Mouse (Mus musculus) ES-E14 (cell line): Measurements from ENCODE around the gene Marc2. TPM values are rescaled to one million over a fixed set of nuclear protein-coding genes. Genes with fewer than 3 reads are reported as not detected.
A peak's percentile ranks its signal among the peaks of the same experiment; 100 is the strongest.

ENCODE experiments used
- DNase-seq: peaks from one replicate; pipeline ENCODE4 v3.0.0-alpha.2; 2013; ENCODE audit warnings: low read depth, low spot score
- H3K27ac ChIP-seq: 2 replicates; pipeline ENCODE4 v1.5.1; 2012; ENCODE audit warnings: low read depth, mild to moderate bottlenecking, low read length, moderate library complexity, mixed read lengths; ENCODE audit not compliant: poor library complexity, insufficient read depth, severe bottlenecking
- H3K36me3 ChIP-seq: 2 replicates; pipeline ENCODE4 v1.6.1; 2012; ENCODE audit warnings: mild to moderate bottlenecking, low read length, moderate library complexity, mixed read lengths; ENCODE audit not compliant: control insufficient read depth, poor library complexity, insufficient read depth, severe bottlenecking
- H3K4me1 ChIP-seq, 2 experiments: fragments of 150-350 bp in 1 of 2; sonication (generic) in 1 of 2; 2 replicates each; pipeline ENCODE4 v1.6.1; 2012; ENCODE audit warnings: low read length in 2 of 2, mild to moderate bottlenecking in 1 of 2, mixed read lengths in 1 of 2; ENCODE audit not compliant: control insufficient read depth in 2 of 2, insufficient read depth in 2 of 2, poor library complexity in 1 of 2
- H3K4me3 ChIP-seq, 2 experiments: fragments of 150-350 bp in 1 of 2; sonication (generic) in 1 of 2; 2 replicates each; pipeline ENCODE4 v1.5.1; 2012; ENCODE audit warnings: low read length in 2 of 2, low read depth in 1 of 2, mild to moderate bottlenecking in 1 of 2, mixed read lengths in 1 of 2; ENCODE audit not compliant: insufficient read depth in 1 of 2, poor library complexity in 1 of 2, severe bottlenecking in 1 of 2
- H3K9ac ChIP-seq: 2 replicates; pipeline ENCODE4 v1.6.1; 2012; ENCODE audit warnings: low read depth, mild to moderate bottlenecking, low read length, mixed read lengths; ENCODE audit not compliant: poor library complexity, insufficient read depth, severe bottlenecking
- H3K9me3 ChIP-seq: fragments of 150-350 bp; sonication (generic); 2 replicates; pipeline ENCODE4 v1.6.1; 2012; ENCODE audit warnings: low read depth, mild to moderate bottlenecking, low read length; ENCODE audit not compliant: control insufficient read depth, insufficient read depth
- CHD2 ChIP-seq: IDR thresholded peaks from 2 replicates; pipeline ENCODE4 v1.6.1; 2014; ENCODE audit warnings: mild to moderate bottlenecking, low read depth, low read length, inconsistent platforms
- HCFC1 ChIP-seq: IDR thresholded peaks from 2 replicates; pipeline ENCODE4 v1.6.1; 2012; ENCODE audit warnings: low read length, inconsistent platforms, borderline replicate concordance; ENCODE audit not compliant: insufficient read depth
- MAFK ChIP-seq: IDR thresholded peaks from 2 replicates; pipeline ENCODE4 v1.6.1; 2014; ENCODE audit warnings: mild to moderate bottlenecking, low read depth, low read length, inconsistent platforms; ENCODE audit not compliant: insufficient read depth
- ZC3H11A ChIP-seq: IDR thresholded peaks from 2 replicates; pipeline ENCODE4 v1.6.1; 2012; ENCODE audit warnings: low read depth, mild to moderate bottlenecking, inconsistent platforms, low read length, borderline replicate concordance
- ZNF384 ChIP-seq: IDR thresholded peaks from 2 replicates; pipeline ENCODE4 v1.6.1; 2012; ENCODE audit warnings: low read depth, low read length, inconsistent platforms
- in situ Hi-C, 2 experiments: fragments of 600-800 bp; cut with MboI; formaldehyde crosslinking; loops; one replicate each; pipeline ENCODE4 v1.15.1; 2025; ENCODE audit warnings: low sequenced_read_pairs in 2 of 2, inconsistent platforms in 1 of 2; ENCODE audit not compliant: unreplicated experiment in 2 of 2
- total RNA-seq: library from RNA; depleted of rRNA; stranded (reverse); fragments of 300-350 nt; gene quantifications from 2 replicates; pipeline ENCODE4 v1.2.3, GENCODE M21; 2012

The Marc2 gene
- total RNA-seq, 1 experiment, result 58.1 TPM

- no peak overlapping the region for H3K9ac ChIP-seq
- H3K4me1 ChIP-seq, result peaks cover 2 to 3% of the 10 kb centered on the region in 2 experiments; a peak in 1 of 4 replicates
- H3K36me3 ChIP-seq, result no peaks in the 10 kb centered on the region
- no peak for DNase-seq
- no peaks in the 10 kb centered on the region for H3K9me3 ChIP-seq
- no peak overlapping the region for H3K27ac ChIP-seq
- in situ Hi-C loops, result no loop called here
- TF ChIP-seq HCFC1, result no peak
- TF ChIP-seq MAFK, result no peak
- no peak for TF ChIP-seq ZNF384
- no peak overlapping the region for H3K4me3 ChIP-seq
Measured at GRCm38 (mm10) chr1:184807123-184807522, 39.1 kb downstream of the Marc2 start.

GRCm38 (mm10) chr1:184805749-184806148 lies 40.5 kb downstream of the Marc2 start:
- H3K36me3 ChIP-seq, result no peaks in the 10 kb centered on the region
- TF ChIP-seq HCFC1 (no peak), MAFK (no peak), ZNF384 (no peak), ZC3H11A (no peak), CHD2 (no peak)
- H3K27ac ChIP-seq, result no peak overlapping the region
- H3K4me1 ChIP-seq, result peaks cover 0 to 3% of the 10 kb centered on the region in 2 experiments; a peak in 1 of 4 replicates
- no peak overlapping the region for H3K9ac ChIP-seq
- in situ Hi-C loops, result no loop called here
- H3K9me3 ChIP-seq, result no peaks in the 10 kb centered on the region
- DNase-seq, result no peak
- H3K4me3 ChIP-seq, result no peak overlapping the region

DNA sequence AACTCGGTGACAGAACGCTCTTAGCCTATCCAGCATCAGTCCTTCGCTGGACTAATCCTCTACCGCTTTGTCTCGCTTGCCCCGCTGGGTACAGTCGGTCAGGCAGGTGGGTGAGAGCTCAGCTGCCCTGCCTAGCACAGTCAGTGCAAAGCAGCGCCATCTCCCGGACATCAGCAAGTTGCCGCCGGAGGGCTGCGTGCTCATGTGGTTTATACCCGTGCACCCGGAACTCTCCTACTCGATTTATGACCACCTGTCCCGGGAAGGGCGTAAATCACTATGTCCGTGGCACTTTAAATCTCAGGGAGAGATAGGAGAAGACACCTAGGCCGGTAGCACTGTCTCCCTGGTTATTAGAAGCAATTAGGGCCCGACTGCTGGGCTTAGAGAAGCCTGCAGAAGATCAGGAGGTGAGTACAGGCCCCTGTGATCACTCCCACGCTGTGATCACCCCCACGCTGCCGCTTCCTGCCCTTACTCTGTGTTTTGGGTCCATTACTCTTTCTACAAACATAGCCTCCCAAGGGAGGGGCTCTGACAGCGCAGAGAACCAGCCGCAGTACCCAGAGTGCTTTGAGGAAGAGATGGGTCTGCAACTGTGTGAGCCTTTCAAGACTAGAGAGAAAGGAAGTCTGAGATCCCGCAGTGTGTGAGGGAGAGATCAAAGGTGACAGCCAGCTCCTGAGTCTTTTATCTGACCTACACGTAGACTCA lies 52.9 kb downstream of the Marc2 start:
- in situ Hi-C loops, result no loop called here
- Histone ChIP-seq H3K4me3 (0 out of 4 replicates have a peak overlapping the region, but pooled peaks of 1 of the 2 experiments have one; percentile 12), H3K9ac (no peak overlapping the region), H3K9me3 (no peaks in the 10 kb centered on the region), H3K36me3 (no peaks in the 10 kb centered on the region), H3K27ac (no peak overlapping the region), H3K4me1 (peaks cover 0 to 2% of the 10 kb centered on the region in 2 experiments; a peak in 1 of 4 replicates)
- peak; percentile 54 for DNase-seq
- TF ChIP-seq HCFC1 (no peak), ZNF384 (no peak), MAFK (no peak), CHD2 (no peak), ZC3H11A (no peak; the same call in 1 of the 2 replicates)

DNA sequence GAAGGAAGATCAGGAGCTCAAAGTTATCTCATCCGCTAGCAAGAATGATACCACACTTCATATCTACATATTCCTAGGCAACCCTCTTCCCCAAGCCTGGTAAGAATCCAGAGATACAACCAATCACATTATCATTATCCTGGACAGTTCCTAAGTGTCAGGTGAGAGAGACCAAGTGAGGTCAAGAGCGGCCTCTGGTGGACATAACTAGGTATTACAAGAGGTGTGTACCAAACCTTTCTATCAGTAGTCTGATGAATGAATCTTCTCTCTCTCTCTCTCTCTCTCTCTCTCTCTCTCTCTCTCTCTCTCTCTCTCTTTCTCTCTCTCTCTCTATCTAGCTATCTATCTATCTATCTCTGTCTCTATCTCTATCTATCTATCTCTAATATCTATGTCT lies 55.1 kb downstream of the Marc2 start:
- H3K36me3 ChIP-seq, result no peaks in the 10 kb centered on the region
- DNase-seq, result no peak
- in situ Hi-C loops, result no loop called here
- no peak overlapping the region for H3K4me3 ChIP-seq
- no peak overlapping the region for H3K9ac ChIP-seq
- no peak overlapping the region for H3K27ac ChIP-seq
- peaks cover 0 to 5% of the 10 kb centered on the region in 2 experiments; a peak in 1 of 4 replicates for H3K4me1 ChIP-seq
- no peaks in the 10 kb centered on the region for H3K9me3 ChIP-seq
- no peak for TF ChIP-seq ZNF384
- no peak for TF ChIP-seq ZC3H11A
- TF ChIP-seq HCFC1, result no peak
- no peak for TF ChIP-seq CHD2
- no peak for TF ChIP-seq MAFK

DNA sequence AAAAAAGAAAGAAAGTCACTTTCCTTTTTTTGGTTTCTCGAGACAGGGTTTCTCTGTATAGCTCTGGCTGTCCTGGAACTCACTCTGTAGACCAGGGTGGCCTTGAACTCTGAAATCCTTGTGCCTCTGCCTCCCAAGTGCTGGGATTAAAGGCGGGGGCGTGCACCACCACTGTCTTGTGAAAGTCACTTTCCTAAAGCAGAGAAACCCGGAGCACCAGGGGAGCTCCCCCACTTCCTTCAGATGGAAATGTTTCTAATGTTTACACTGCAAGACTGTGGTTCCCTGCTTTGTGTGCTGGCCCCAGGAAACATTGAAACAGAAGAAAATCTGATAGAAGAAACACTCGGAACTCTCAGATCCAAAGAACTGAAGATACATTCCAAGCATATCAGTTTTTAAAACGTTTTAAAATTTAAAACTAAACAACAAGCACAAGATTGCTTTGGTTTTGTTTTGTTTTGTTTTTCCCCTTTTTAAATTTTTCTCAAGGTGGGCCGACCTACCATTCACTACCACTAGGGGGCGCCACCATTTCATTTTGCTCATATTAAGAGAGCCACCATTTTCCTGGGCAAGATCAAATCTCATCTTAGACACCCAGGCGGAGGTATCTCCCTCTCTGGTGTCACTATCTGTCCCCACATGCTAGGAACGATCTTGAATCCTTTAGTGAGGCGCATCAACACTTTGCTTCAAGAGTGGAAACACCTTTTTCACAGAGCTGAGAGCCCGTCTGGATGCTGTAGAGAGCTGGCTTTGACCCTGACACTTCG lies 59.7 kb downstream of the Marc2 start:
- in situ Hi-C loops, result no loop called here
- Histone ChIP-seq H3K4me3 (no peak overlapping the region), H3K9ac (no peak overlapping the region), H3K4me1 (peaks cover 0 to 7% of the 10 kb centered on the region in 2 experiments; a peak in 1 of 4 replicates), H3K9me3 (no peaks in the 10 kb centered on the region), H3K27ac (no peak overlapping the region), H3K36me3 (no peaks in the 10 kb centered on the region)
- TF ChIP-seq MAFK, result no peak
- no peak for TF ChIP-seq ZC3H11A
- no peak for TF ChIP-seq CHD2
- TF ChIP-seq ZNF384, result no peak
- TF ChIP-seq HCFC1, result no peak
- no peak for DNase-seq
